Mouse (Mus musculus): ENCODE data around the gene Rps2. TPM values are rescaled to one million over a fixed set of nuclear protein-coding genes. Genes with fewer than 3 reads are reported as not detected.

Rps2 gene
- total RNA-seq, 1 experiment from 2014 or later, result 702 TPM

DNA sequence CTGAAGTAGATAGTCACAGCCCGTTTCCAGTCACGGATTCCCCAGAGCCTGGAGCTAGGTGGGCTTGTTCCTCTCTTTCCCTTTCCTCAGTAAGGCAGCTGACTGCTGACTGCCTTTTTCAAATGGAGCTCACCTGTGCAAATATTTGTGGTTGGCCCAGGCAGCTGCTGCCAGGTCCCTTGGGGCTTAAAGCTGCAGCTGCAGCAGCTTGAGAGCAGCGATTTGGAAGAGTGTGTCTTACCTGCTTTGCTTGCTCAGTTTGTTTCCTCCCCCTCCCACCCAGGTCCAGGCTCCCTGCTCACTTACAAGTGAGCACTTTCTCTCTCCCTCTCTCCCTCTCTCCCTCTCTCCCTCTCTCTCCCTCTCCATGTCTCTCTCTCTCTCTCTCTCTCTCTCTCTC is 51.2 kb downstream of the Rps2 start:
- DNase-seq, result no peak

Other genes with a start within 250 kb of the Rps2 start
- gene E4f1, start 247.8 kb upstream of the Rps2 start, total RNA-seq (2021), result 16.2 and 19.4 TPM in 2 replicates
- 55.8 and 59.0 TPM in 2 replicates for gene Pgp, start 247.7 kb upstream of the Rps2 start, total RNA-seq (2021)
- 0.75 TPM in 1 of 2 replicates, not detected in the other for gene Bricd5, start 244.2 kb upstream of the Rps2 start, total RNA-seq (2021)
- 19.5 and 23.3 TPM in 2 replicates for gene Mlst8, start 239.0 kb upstream of the Rps2 start, total RNA-seq (2021)
- 14.8 and 16.1 TPM in 2 replicates for gene Caskin1, start 229.5 kb upstream of the Rps2 start, total RNA-seq (2021)
- 85.4 and 101 TPM in 2 replicates for gene Traf7, start 190.2 kb upstream of the Rps2 start, total RNA-seq (2021)
- gene Rab26, start 183.9 kb upstream of the Rps2 start, total RNA-seq (2021), result 1.1 and 1.8 TPM in 2 replicates
- gene Pkd1, start 168.3 kb upstream of the Rps2 start, total RNA-seq (2021), result 42.2 and 44.3 TPM in 2 replicates
- gene Tsc2, start 85.5 kb upstream of the Rps2 start, total RNA-seq (2021), result 100 and 110 TPM in 2 replicates
- gene Nthl1, start 85.4 kb upstream of the Rps2 start, total RNA-seq (2021), result 7.2 and 7.7 TPM in 2 replicates
- 90.2 and 99.1 TPM in 2 replicates for gene Slc9a3r2, start 67.8 kb upstream of the Rps2 start, total RNA-seq (2021)
- not detected in 2 replicates for gene Npw, start 59.7 kb upstream of the Rps2 start, total RNA-seq (2021)
- 44.5 and 47.4 TPM in 2 replicates for gene Zfp598, start 48.4 kb upstream of the Rps2 start, total RNA-seq (2021)
- 1.8 and 5.7 TPM in 2 replicates for gene Syngr3, start 28.2 kb upstream of the Rps2 start, total RNA-seq (2021)
- 36.0 and 39.3 TPM in 2 replicates for gene Gfer, start 22.0 kb upstream of the Rps2 start, total RNA-seq (2021)
- 3.6 and 5.7 TPM in 2 replicates for gene Noxo1, start 21.9 kb upstream of the Rps2 start, total RNA-seq (2021)
- 35.8 and 41.2 TPM in 2 replicates for gene Tbl3, start 10.5 kb upstream of the Rps2 start, total RNA-seq (2021)
- not detected in 2 replicates for gene Rnf151, start 53 bp upstream of the Rps2 start, total RNA-seq (2021)
- 418 and 458 TPM in 2 replicates for gene Ndufb10, start 6.4 kb downstream of the Rps2 start, total RNA-seq (2021)
- 0.53 TPM in 1 of 2 replicates, not detected in the other for gene Rpl3l, start 9.7 kb downstream of the Rps2 start, total RNA-seq (2021)
- gene Msrb1, start 18.5 kb downstream of the Rps2 start, total RNA-seq (2021), result 73.2 and 98.3 TPM in 2 replicates
- gene Hs3st6, start 34.9 kb downstream of the Rps2 start, total RNA-seq (2021), result 2.0 and 2.4 TPM in 2 replicates
- gene Meiob, start 86.2 kb downstream of the Rps2 start, total RNA-seq (2021), result 0.67 and 0.71 TPM in 2 replicates
- gene Hagh, start 122.0 kb downstream of the Rps2 start, total RNA-seq (2021), result 122 and 150 TPM in 2 replicates
- gene Fahd1, start 132.2 kb downstream of the Rps2 start, total RNA-seq (2021), result 40.6 and 43.0 TPM in 2 replicates
- 1.2 and 12.2 TPM in 2 replicates for gene Igfals, start 147.9 kb downstream of the Rps2 start, total RNA-seq (2021)
- 39.5 and 48.8 TPM in 2 replicates for gene Nubp2, start 168.2 kb downstream of the Rps2 start, total RNA-seq (2021)
- gene Spsb3, start 168.5 kb downstream of the Rps2 start, total RNA-seq (2021), result 30.2 and 34.6 TPM in 2 replicates
- 36.7 and 43.1 TPM in 2 replicates for gene Eme2, start 177.0 kb downstream of the Rps2 start, total RNA-seq (2021)
- 133 and 145 TPM in 2 replicates for gene Mrps34, start 177.0 kb downstream of the Rps2 start, total RNA-seq (2021)
- 46.1 and 47.4 TPM in 2 replicates for gene Nme3, start 178.4 kb downstream of the Rps2 start, total RNA-seq (2021)
- gene Mapk8ip3, start 218.9 kb downstream of the Rps2 start, total RNA-seq (2021), result 84.3 and 111 TPM in 2 replicates
- gene Jpt2, start 242.6 kb downstream of the Rps2 start, total RNA-seq (2021), result 33.9 and 45.2 TPM in 2 replicates